Mouse (Mus musculus): ENCODE results near the gene Mcoln2. TPM values are rescaled to one million over a fixed set of nuclear protein-coding genes. Genes with fewer than 3 reads are reported as not detected.

The Mcoln2 gene
- polyA plus RNA-seq, 1 experiment = not detected

DNA sequence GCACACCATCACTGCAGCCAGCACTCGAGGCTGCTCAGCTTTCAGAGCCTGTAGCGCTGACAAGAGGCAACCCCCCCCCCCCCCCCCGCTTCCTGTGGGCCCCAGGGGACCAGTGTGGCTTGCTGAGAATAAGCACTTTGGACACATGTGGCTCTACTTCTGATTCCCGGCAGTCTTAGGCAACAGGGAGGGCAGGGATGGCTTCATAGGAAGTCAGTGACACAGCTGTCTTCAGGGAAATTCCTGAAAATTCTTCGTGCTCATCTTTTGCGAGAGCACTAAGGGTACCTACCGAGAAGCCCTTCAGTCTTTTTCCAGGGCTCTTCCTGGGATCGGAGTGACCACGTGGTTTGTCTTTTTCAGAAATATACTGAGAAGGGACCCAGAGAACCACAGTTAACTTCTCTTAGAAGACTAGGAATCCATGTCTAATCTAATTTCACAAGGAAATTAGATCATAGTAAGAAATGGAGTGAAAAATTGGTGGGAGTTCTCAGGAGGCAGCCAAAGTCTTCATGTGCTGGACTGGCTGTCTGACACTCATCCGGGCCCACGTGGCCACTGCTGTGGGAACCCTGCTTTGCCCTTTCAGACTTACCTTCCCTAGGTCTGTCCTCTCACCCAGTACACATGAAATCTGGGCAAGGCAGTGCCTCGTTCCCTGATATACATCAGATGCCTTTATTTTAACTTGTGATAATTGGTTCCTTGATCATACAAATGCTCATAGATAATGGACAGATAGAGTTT, 4.4 kb downstream of the Mcoln2 start:
- Histone ChIP-seq H3K4me2 (ENCODE audit: low read depth) (peak overlapping the region; percentile 53), H3K4me3 (no peak overlapping the region), H3K79me2 (ENCODE audit: control insufficient read depth, insufficient read depth) (no peaks in the 10 kb centered on the region), H3ac (ENCODE audit: control insufficient read depth, insufficient read length) (no peak overlapping the region), H3K27me3 (ENCODE audit: control insufficient read depth, insufficient read depth, insufficient read length) (peaks cover 5% of the 10 kb centered on the region), H3K36me3 (ENCODE audit: control insufficient read depth, insufficient read depth) (no peaks in the 10 kb centered on the region)
- TF ChIP-seq USF1 (IDR thresholded peaks at IDR 0.05; ENCODE audit: low read depth) (peak; percentile 3), CEBPB (IDR thresholded peaks at IDR 0.05; ENCODE audit: insufficient read depth, poor library complexity, severe bottlenecking) (no peak)

DNA sequence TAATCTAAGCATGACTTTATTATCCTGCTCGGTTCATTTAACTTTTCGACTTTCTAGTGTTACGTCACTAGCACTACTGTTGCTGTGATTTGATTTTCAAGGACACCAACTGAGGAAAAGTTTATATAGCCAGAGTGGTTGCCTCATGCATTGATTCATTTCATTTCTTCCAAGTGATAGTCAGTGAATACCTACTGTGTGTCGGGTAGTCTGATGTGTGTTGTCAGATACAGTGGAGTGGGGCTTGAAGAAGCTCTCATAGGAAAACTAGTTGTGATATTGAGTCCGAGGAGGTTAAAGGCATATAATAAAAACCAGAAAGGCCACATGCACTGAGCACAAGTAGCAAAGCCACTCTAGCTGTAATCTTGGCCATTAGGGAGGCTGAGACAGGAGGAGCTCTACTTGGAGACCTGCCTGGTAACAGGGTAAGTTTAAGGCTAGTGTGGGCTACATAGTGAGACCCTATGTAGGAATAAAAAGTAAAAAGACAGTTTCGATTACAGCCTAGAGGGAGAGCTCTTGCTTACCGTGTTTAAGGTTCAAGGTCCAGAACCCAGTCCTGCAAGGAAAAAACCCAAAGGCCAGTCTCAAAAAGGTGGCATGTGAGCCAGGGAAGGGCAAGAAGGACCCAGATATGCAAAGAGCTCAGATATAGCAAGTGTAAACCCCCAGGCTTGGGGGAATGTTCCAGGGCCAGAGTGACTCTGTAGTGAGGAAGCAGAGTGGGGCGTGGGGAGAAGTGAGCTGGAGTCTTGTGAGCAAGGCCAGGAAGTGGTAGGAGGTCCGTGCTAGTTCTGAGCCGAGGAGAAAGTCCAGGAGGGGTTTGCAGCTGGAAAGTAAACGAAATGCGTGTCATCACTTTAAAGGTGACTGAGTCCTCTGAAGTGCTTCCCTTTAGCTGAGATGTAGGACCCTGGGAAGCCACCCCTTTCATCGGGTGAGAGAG, 6.3 kb downstream of the Mcoln2 start:
- H3ac ChIP-seq (ENCODE audit: control insufficient read depth, insufficient read length) = no peak overlapping the region
- no peak overlapping the region for H3K4me3 ChIP-seq
- no peaks in the 10 kb centered on the region for H3K27me3 ChIP-seq (ENCODE audit: control insufficient read depth, insufficient read depth, insufficient read length)
- TF ChIP-seq TCF3 (IDR thresholded peaks at IDR 0.05; ENCODE audit: insufficient read length, low read depth) (no peak), MYOD1 (IDR thresholded peaks at IDR 0.05; ENCODE audit: control insufficient read depth in 1 of 3, insufficient read length in 2 of 3, low read depth in 2 of 3) (no peak), CEBPB (IDR thresholded peaks at IDR 0.05; ENCODE audit: insufficient read depth, poor library complexity, severe bottlenecking) (no peak), SRF (IDR thresholded peaks at IDR 0.05; ENCODE audit: control insufficient read depth, insufficient read length, low read depth) (no peak), POLR2A (IDR thresholded peaks at IDR 0.05; ENCODE audit: insufficient read length, low read depth) (no peak)
- H3K4me2 ChIP-seq (ENCODE audit: low read depth) = no peak overlapping the region
- no peaks in the 10 kb centered on the region for H3K79me2 ChIP-seq (ENCODE audit: control insufficient read depth, insufficient read depth)
- no peaks in the 10 kb centered on the region for H3K36me3 ChIP-seq (ENCODE audit: control insufficient read depth, insufficient read depth)

DNA sequence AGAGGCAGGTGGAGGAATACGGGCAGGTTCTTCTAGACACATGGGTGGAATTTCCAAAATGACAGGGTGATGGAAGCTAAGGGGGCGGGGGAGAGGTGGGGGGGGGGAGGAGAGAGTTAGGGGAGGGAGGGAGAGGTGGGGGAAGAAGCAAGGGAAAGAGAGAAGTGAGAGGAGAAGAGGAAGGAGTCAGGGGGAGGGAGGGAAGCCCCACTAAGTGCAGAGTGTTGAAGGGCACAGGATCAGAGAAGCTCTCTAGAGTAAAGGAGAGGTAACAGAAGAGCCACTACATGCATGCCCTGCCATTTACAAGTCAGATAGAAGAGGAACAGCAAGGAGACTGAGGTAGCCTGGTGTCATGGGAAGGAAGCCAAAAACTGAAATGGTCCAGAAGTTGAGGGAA, 7.2 kb downstream of the Mcoln2 start:
- no peaks in the 10 kb centered on the region for H3K79me2 ChIP-seq (ENCODE audit: control insufficient read depth, insufficient read depth)
- no peak overlapping the region for H3K4me3 ChIP-seq
- H3K36me3 ChIP-seq (ENCODE audit: control insufficient read depth, insufficient read depth) = no peaks in the 10 kb centered on the region
- H3ac ChIP-seq (ENCODE audit: control insufficient read depth, insufficient read length) = no peak overlapping the region
- H3K4me2 ChIP-seq (ENCODE audit: low read depth) = no peak overlapping the region
- TF ChIP-seq MYOD1 (IDR thresholded peaks at IDR 0.05; ENCODE audit: control insufficient read depth in 1 of 3, insufficient read length in 2 of 3, low read depth in 2 of 3) = no peak
- no peak for TF ChIP-seq SRF (IDR thresholded peaks at IDR 0.05; ENCODE audit: control insufficient read depth, insufficient read length, low read depth)
- no peak for TF ChIP-seq POLR2A (IDR thresholded peaks at IDR 0.05; ENCODE audit: insufficient read length, low read depth)
- H3K27me3 ChIP-seq (ENCODE audit: control insufficient read depth, insufficient read depth, insufficient read length) = no peaks in the 10 kb centered on the region

DNA sequence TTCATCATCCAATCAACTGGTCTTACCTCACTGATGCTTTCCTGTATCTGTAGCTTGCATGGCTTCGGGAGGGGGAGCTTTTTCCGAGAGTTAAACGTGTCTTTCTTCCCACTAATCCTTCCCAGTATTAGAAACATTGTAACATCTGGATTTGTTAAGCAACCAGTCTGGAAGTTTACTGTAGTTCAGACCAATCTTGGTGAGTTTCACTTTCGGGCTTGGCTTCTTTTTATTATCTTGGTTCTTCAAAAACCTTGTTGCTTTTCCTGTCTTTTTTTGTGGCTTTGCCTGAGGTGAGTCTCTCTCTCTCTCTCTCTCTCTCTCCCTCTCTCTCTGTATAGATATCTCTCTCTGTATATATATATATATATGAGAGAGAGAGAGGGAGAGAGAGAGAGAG, 8.4 kb downstream of the Mcoln2 start:
- TF ChIP-seq CEBPB (IDR thresholded peaks at IDR 0.05; ENCODE audit: insufficient read depth, poor library complexity, severe bottlenecking) (no peak), SRF (IDR thresholded peaks at IDR 0.05; ENCODE audit: control insufficient read depth, insufficient read length, low read depth) (no peak), E2F4 (IDR thresholded peaks at IDR 0.05; ENCODE audit: insufficient read depth) (no peak), USF1 (IDR thresholded peaks at IDR 0.05; ENCODE audit: low read depth) (no peak), POLR2A (IDR thresholded peaks at IDR 0.05; ENCODE audit: insufficient read length, low read depth) (no peak), MYOD1 (IDR thresholded peaks at IDR 0.05; ENCODE audit: control insufficient read depth in 1 of 3, insufficient read length in 2 of 3, low read depth in 2 of 3) (no peak), TCF3 (IDR thresholded peaks at IDR 0.05; ENCODE audit: insufficient read length, low read depth) (no peak), MAX (IDR thresholded peaks at IDR 0.05; ENCODE audit: low read depth) (no peak), POLR2AphosphoS2 (IDR thresholded peaks at IDR 0.05; ENCODE audit: insufficient read length, low read depth) (no peak), TCF12 (IDR thresholded peaks at IDR 0.05; ENCODE audit: insufficient read depth, poor library complexity, severe bottlenecking) (no peak), REST (IDR thresholded peaks at IDR 0.05; ENCODE audit: insufficient read depth, insufficient read length) (no peak), MYOG (IDR thresholded peaks at IDR 0.05; ENCODE audit: control insufficient read depth in 1 of 3, insufficient read depth in 1 of 3, insufficient read length in 2 of 3, low read depth in 2 of 3) (no peak)
- no peaks in the 10 kb centered on the region for H3K27me3 ChIP-seq (ENCODE audit: control insufficient read depth, insufficient read depth, insufficient read length)
- no peak overlapping the region for H3K4me3 ChIP-seq
- H3K4me2 ChIP-seq (ENCODE audit: low read depth) = no peak overlapping the region
- H3K36me3 ChIP-seq (ENCODE audit: control insufficient read depth, insufficient read depth) = no peaks in the 10 kb centered on the region
- H3ac ChIP-seq (ENCODE audit: control insufficient read depth, insufficient read length) = no peak overlapping the region
- H3K79me2 ChIP-seq (ENCODE audit: control insufficient read depth, insufficient read depth) = no peaks in the 10 kb centered on the region

DNA sequence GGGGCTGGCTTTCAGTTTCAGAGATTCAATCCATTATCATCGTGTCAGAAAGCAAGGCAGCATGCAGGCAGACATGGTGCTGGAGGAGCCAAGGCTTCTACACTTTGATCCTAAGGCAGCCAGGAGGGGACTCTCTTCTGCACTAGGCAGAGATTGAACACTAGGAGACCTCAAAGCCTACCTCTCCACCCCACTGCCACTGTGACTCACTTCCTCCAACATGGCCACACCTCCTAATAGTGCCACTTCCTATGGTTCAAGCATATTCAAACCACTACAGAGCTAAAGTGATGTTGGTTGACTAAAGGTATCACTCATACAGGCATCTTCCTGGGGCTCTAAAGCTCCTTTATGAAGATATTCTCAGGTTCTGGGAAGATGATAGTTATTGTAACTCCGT, 9.7 kb downstream of the Mcoln2 start:
- no peak overlapping the region for H3ac ChIP-seq (ENCODE audit: control insufficient read depth, insufficient read length)
- TF ChIP-seq SRF (IDR thresholded peaks at IDR 0.05; ENCODE audit: control insufficient read depth, insufficient read length, low read depth) (no peak), REST (IDR thresholded peaks at IDR 0.05; ENCODE audit: insufficient read depth, insufficient read length) (no peak), TCF12 (IDR thresholded peaks at IDR 0.05; ENCODE audit: insufficient read depth, poor library complexity, severe bottlenecking) (no peak), POLR2AphosphoS2 (IDR thresholded peaks at IDR 0.05; ENCODE audit: insufficient read length, low read depth) (no peak), CEBPB (IDR thresholded peaks at IDR 0.05; ENCODE audit: insufficient read depth, poor library complexity, severe bottlenecking) (no peak), MYOG (IDR thresholded peaks at IDR 0.05; ENCODE audit: control insufficient read depth in 1 of 3, insufficient read depth in 1 of 3, insufficient read length in 2 of 3, low read depth in 2 of 3) (no peak), TCF3 (IDR thresholded peaks at IDR 0.05; ENCODE audit: insufficient read length, low read depth) (no peak), MYOD1 (IDR thresholded peaks at IDR 0.05; ENCODE audit: control insufficient read depth in 1 of 3, insufficient read length in 2 of 3, low read depth in 2 of 3) (no peak), E2F4 (IDR thresholded peaks at IDR 0.05; ENCODE audit: insufficient read depth) (no peak), POLR2A (IDR thresholded peaks at IDR 0.05; ENCODE audit: insufficient read length, low read depth) (no peak), MAX (IDR thresholded peaks at IDR 0.05; ENCODE audit: low read depth) (no peak)
- no peaks in the 10 kb centered on the region for H3K27me3 ChIP-seq (ENCODE audit: control insufficient read depth, insufficient read depth, insufficient read length)
- H3K36me3 ChIP-seq (ENCODE audit: control insufficient read depth, insufficient read depth) = no peaks in the 10 kb centered on the region
- no peak overlapping the region for H3K4me3 ChIP-seq
- no peak overlapping the region for H3K4me2 ChIP-seq (ENCODE audit: low read depth)
- no peaks in the 10 kb centered on the region for H3K79me2 ChIP-seq (ENCODE audit: control insufficient read depth, insufficient read depth)

All from myocyte (in vitro differentiated cells).